Mouse (Mus musculus) layer of hippocampus, adult 9-11 months (tissue): Measurements from ENCODE around the gene Mef2a.

Source experiments
- DNase-seq: peaks from one replicate; pipeline ENCODE4 v3.0.0; 2022

Gene Mef2a

DNA sequence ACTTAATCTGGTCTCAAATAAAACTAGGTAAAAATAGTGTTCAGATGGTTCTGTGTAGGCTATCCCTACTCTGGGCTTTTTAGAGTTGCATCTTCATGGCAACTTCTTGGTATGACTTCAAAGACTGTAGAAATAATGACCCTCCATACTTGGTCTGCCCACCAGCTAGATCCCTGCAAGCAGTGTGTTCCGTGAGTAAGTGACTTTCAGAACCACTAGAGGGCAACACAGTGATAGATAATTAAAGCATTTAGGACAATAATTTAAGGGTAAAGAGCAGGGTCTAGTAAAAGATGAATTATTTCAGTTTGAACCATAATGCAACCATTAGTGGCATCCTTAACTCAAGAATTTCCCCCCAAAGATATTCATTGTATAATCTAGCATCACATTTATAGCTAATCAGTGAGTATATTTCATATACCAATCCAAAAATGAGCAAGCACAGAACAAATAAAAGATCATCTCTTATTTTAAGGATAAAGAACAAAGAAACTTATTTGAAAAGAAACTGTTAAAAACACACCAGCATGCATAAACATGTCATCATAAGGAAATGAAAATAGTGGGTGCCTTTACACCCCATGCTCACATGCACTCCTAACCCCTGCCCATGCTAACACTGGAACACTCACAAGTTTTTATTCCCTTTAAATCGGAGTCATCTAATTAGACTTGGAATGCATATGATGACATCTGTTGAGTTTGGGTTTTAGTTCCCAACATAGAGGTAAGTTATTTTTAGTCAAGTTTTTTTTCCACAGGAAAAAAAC lies 129.4 kb downstream of the Mef2a start:
- no peak for DNase-seq

DNA sequence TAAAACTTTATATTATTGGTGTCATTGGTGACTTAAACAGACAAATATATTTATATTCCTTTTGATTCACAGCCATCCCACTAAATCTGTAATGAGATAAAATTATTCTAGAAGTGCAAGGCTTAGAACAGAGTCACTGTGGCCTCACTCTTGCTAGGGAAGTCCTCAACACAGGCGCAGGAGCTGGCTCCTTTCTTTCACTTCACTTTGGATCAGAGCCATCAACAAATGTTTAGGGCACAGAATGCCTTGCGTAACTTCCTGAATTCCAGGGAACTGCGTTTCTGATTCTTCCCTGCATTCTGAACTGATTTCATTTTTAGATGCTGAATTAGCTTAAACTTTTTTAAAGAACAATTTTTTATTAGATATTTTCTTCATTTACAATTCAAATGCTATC lies 130.7 kb downstream of the Mef2a start:
- peak; percentile 35 for DNase-seq

DNA sequence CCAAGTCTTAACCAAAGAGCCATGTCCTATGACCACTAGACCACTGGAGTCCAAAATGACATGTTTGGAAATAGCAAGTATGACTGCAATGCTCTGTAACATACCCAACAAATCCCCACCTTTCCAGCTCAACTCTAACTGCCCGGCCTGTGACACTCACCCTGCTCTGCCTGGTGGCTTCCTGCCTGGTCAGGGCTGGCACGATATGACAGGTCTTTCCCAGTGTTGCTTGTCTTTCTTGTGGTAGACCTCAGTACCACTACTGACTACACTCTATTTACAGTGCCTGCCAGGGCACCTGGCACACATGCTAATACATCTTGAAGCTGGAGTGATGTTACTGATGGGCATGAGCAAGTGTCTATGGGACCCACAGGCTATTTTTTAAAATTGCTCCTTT lies 134.9 kb downstream of the Mef2a start:
- DNase-seq, result no peak

DNA sequence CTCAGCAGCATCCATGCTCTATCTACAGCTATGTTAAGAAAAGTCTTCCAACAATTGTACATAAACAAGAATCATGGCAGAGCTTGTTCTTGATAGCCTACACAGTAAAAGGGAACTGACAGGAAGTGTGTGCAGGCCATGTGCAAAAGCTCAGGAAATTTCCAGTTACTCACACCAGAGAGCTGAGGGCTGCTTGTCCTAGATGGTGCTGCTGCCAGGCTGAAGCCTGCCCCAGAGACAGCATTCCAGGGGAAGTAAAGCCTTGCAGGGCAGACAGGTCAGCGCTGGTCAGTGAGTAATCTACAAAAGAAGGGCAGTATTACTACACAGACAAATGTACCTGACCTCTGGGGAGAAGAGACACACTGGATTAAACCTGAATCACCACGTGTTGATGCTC lies 136.3 kb downstream of the Mef2a start:
- no peak for DNase-seq

DNA sequence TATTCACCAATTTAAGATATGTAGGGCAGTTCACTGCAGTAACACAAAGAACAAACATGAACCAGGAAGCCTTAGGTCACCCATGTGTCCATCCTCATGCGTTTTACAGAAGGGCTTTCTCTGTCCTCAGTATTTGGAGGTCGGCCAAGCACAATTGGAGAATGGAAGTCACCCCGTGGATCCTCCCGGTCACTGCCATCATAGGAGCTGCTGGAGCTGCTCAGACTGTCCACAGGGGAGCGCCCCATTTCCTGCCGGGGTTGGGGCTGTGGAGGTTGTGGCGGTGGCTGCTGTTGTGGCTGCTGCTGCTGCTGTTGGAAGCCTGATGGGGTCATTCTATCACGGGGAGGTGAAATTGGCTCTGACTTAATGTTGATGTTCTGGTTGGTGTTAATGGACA lies 137.9 kb downstream of the Mef2a start:
- peak; percentile 32 for DNase-seq

DNA sequence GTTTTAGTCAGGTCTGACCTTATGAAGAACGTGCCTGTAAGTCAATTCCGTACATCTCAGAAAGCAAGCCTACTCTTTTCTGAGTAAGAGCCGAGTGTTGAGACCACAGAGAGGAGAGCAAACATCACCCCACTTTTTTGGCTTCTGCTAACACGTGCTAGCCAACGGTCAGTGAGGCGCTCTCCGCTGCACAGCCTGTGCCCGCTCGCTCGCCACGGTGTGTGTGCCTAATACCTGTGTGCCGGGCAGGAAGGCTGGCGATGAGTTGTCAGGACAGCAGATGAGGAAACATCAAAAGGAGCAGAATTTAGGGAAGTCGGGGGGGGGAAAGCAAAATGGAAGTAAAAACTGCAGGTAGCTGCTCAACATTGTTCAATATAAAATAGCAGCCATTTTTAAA lies 140.2 kb downstream of the Mef2a start:
- no peak for DNase-seq

DNA sequence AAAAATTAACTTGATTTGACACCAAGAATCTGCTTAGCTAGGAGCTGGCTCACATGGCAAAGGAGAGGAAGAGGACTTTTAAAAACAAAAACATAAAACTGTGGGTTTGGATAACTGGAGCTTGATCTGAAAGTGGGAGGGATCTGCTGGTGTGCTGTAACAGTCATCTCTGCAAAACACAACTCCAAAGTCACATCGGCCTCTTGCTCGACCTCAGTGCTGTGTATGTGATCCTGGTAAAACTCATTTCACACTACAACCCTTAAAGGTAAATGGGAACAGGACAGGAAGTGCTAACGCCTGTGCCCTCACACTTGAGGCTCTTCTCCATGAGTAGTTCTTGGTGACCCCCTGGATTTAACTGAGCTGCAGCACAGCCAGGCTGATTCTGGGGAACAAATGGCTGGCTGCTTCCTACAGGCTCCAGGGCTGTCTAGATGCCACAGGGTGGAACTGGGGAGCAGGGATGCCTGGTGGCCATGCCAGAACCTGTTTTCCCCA lies 142.0 kb downstream of the Mef2a start:
- DNase-seq, result no peak

DNA sequence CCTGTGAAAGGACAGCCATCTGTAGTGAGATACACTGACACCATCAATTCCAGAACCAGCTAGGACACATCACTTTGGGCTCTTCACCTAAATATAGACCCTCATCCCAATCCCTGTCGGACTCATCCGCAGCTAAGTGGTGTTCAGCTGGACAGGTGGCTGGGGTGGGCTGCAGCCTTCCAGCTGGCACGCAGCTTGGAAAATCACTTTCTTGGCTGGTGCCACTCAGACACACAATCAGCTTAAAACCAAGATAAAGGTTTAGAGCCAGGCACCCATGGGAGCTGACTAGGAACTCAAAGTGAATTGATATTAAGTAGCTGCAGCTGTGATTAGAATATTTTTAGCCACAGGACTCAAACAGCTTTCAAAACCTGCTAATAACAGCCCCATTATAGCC lies 142.4 kb downstream of the Mef2a start:
- no peak for DNase-seq

DNA sequence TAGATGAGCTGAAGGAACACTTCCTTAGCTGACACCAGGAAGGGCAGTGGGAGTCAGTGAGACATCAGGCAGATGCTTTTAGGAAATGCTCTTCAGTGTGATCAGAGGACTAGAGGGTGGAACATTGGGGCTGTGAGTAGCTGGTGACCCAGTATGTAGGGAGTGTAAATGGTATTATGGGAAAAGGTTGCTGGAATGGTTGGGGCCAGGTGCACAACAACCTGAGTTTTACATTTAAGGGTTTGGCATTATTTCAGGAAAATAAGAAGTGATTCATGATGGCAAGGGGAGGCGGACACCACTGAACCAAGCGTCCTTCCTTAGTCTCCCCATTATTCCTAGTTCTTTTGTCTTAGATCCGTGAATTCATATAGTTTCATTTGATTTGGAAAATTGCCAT lies 143.0 kb downstream of the Mef2a start:
- DNase-seq, result no peak

DNA sequence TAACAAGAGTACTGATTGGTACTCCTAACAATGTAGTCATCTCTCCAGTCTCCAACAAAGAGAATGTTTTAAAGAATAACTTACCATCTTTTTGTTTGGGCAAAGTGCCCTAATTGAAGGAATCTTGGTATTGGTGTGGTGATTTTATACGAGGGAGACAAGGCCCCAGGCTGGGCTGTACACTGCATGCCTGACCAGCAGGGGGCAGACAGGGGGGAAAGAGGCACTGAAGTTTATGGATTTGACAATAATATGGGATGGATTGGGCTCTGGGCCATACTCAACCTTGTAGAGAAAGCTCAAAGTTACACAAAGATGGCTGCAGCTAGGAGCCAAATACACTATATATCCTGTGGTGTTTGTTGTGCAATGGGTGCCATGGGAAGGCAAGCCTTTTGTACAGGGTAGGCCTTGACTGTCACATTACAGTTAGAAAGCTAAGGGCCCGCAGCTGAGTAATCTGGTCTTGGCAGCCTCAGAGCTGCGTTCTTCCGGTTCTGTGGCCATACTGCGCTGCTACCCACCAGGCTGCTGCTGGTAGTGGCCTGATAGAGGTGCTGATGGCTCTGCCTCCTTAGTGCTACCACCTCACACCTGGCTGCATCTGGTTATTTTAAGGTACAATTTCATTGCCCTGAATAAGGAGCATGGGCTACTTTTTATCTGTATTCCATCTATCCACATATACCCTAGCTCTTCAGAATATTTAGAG lies 143.6 kb downstream of the Mef2a start:
- DNase-seq, result no peak

DNA sequence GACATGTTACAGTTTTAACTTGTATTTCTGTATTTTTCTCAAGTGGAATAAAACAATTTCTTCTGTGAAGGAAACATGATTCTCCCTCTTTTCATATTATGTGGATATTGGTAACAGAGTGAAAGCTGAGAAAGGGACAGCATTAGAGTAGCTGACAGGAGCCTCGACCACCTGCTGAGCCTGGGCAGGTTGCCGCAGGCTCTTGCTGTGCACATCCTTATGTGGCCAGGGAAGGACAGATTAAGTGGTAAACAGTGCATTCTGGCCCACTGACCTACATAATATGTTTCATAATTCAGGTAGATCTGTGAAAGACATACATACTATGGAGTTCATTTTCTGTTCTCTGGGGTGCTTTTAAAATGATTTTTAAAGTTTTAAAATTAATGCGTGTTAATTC lies 144.3 kb downstream of the Mef2a start:
- no peak for DNase-seq

DNA sequence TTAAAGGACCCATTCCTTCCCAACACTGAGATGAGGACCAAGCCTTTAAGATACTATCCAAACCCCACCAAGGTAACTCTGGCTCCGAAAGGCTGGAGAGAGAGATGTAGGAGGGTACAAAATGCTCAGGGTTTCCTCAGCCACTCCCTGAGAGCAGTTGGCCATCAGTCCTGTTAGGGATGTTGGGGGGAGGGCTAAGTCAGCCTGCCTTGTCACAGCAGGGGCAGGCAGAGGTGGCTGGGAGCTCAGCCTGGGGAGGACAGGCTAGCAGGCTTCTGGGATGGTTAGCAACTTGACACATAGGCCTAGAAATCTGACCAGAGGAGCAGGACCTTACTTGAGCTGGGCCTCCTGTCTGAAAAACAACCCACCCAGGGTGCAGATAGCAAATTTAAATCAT lies 145.1 kb downstream of the Mef2a start:
- DNase-seq, result no peak

DNA sequence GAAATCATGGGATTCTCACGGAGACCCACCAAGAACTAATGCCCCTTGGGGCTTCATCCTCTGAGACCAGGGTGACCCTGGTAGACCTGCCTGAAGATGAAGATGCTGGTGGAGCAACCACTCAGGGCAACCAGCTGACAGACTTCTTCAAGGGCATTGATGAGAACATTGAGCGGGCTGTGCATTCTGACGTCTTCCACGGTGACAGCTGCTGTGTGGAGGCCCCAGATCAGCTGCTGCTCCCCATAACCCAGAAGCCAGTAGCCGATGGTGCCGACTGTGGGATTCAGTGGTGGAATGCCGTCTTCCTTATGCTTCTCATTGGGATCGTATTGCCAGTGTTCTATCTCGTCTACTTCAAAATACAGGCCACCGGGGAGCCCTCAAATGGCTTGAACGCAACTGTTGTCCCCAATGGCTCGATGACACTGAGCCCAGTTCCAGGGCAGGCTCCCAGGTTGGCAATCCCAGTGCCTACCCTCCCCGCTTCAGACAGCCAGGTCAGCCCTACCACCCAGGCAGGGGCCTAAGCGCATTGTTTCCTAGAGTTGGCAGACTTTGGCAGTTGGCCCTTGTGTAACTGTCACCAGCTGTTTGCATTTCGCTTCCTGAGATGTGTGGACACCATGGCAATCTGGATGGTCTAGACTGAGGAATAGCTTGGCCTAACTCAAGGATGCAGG lies 146.6 kb downstream of the Mef2a start:
- no peak for DNase-seq

DNA sequence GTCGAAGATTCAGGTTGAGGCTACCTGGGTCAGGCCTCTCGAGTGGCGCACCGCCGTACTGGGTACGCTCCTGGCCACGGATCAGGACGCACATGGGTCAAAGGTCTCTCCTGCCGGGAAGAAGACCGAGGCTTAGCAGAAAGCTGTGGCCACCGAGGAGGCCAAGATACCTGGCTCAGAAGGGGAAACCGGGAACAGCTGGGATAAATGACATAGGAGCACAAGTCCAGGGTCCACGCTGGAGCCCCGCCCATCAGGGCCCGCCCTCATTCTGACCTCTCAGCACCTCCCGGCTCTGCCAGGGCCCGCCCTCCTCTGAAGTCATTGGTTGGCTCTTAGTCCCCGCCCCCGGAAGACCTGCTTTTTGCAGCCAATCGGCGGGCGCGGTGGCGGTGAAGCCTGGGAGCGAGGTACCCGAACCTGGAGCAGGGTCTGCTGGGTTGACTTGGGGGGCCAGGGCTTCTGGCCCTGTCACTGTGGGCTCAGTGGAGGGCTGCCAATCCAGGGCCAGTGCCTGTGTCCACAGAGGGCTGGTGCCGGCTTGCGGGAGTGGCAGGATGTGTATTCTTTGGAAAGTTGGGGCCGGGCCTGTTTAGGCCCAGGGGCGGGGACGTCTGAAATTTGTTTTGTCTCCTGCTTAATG lies 150.3 kb downstream of the Mef2a start, which contains the start of gene Lysmd4:
Gene Lysmd4 (plus strand): TSS at position 325 of the 643 bp plus-strand sequence.
- peak; percentile 96 for DNase-seq

DNA sequence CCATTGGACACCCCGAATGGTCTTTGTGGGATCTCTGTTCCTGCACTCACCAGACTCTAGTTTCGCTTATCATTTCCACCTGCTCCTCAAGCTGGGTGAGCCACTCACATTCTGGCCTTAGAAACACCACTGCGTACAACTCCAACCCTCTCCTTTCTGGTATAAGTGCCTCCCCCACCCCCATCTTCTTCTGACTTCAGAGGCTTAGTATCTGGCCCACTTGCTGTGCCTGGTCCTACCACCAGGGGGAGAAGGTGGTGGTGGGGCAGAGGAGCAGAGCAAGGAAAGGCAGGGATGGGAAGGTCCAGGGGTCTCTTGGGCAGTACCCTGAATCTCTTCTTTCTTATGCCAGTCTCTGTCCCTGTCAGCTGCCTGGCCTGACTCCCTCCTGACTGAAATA lies 155.6 kb downstream of the Mef2a start:
- no peak for DNase-seq

DNA sequence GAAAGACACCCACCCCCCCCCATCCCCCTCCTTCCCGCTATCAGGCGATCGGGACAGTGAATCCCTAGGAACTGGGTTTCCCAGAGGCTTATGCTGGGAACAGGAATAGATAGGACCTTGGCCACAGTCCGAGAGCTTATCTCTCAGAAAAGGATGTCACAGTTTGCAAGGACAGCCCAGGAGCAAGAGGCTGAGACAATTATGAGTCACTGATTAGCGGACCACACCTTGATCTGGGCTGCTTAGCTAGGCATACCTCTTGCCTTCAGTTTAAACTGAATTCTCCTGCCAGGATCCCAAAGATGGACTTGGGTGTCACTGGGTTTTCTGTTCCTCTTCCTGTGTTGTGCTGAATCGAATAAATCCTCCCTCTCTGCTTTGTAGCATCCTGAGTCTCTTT lies 156.3 kb downstream of the Mef2a start:
- no peak for DNase-seq

DNA sequence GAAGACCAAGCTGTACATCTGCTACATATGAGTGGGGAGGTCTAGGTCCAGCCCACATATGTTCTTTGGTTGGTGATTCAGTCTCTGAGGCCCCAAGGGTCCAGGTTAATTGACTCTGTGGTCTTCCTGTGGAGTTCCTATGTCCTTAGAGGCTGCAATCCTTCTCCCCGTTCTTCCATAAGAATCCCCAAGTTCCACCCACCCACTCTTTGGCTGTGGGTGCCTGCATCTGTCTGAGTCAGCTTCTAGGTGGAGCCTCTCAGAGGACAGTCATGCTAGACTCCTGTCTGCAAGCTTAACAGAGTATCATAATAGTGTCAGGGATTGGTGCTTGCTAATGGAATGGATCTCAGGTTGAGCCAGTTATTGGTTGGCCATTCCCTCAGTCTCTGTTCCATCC lies 159.1 kb downstream of the Mef2a start:
- no peak for DNase-seq

DNA sequence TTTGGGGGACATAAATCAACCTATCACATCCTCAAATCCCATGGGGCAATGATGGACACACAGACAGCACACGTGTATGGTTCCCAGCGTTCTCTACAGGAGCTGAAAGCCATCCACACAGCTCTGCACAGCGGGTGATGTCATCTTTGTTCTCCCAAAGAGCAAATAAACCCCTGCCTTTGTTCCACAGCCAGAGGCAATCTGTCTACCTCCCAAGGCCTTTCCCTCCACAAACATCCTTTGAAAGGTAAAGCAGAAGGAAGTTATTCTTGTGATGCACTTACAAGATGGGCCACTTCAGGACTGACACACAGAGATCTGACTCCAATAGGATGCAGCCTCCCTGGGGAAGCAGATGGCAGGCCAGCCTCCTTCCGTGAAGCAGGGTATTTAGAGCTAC lies 160.7 kb downstream of the Mef2a start:
- no peak for DNase-seq

DNA sequence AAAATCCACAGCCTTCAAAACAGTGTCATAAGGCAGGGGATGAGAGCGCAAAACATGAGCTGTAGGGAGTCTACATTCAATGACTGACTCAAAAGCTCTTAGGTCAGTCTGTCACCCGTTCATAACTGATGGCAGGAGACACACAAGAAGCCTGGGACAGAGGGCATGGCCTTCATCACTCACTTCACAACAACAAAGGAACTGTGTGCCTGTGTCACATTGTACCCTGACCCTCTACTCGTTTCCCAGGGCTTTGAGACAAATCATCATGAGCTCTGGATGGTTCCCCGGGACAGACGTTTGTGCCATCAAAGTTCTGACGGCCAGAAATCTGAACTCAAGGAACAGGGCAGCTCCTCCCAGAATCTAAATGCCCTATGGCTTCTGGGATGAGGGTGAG lies 161.3 kb downstream of the Mef2a start:
- DNase-seq, result no peak

DNA sequence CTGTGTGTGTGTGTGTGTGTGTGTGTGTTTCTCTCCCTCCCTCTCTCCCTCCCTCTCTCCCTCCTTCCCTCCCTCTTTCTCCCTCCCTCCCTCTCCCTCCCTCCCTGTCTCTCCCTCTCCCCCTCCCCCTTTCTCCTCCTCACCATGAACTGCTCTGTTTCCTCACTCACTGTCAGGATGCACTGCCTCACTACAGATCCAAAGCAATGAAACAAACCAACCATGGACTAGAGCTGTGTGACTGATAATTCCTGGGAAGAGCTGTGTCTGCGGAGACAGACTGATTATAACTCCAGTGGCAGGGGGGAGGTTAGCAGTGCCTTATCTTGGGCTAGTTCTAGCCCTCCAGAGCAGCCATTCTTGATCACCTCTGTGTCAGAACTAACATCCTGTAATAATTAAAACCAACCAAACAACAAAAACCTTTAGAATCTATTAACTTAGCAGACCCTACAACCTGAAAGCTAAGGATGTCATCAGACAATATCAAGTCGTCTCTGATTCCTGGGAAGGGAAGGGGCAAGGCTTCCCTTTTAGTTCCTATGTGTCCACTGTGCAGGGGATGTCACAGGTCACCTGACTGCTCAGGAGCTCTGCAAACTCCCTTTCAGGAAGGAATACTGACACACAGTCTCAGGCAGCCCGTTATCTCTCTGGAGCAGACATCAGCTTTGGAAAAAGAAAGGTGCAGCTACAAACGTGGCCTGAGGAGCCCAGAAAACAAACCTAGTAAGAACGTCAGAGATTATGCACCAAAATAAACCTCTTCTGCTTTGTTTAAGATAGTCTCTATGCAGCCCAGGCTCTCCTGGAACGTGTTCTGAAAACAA lies 162.4 kb downstream of the Mef2a start:
- DNase-seq, result no peak

DNA sequence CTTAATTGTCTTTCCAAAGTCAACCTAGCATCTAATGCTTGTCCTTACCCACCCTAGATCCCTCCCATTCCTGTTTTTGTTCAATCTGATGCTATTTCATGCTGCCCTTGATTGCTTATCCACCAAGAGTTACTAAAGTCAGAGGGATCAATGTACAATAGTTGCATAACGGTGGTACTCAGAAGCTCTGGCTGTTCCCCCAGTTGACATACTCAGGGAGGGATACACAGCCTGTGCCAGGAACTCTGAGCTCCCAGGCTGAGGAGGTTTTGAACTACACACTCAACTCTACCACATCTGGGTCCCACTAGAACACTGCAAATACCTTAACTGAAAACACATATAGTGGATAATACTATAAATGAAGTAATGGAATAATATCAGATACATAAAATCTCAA lies 164.3 kb downstream of the Mef2a start:
- DNase-seq, result no peak

DNA sequence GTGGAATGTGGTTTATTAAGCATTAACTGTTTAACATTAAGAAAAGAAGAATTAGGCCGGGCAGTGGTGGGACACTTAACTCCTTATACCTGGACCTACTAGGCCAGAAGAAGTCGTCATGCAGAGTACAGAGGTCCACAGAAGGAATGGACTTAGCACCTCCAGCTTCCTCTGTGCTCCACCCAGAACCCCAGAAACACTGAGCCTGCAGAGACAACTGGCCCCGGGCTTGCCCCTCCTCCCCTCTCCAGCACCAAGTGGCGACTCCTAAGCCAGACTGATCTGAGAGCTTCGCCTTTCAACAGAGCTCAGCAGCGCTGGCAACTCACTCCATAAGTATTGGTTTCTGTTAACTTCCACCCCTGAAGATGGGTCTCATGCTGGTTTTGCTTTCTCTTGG lies 165.0 kb downstream of the Mef2a start:
- DNase-seq, result no peak
